Mouse (Mus musculus) lung, adult 2 months (tissue): ENCODE results near the gene R3hdml. TPM values are rescaled to one million over a fixed set of nuclear protein-coding genes. Genes with fewer than 3 reads are reported as not detected.

Source experiments
- DNase-seq: peaks from one replicate; pipeline ENCODE4 v3.0.0; 2022
- H3K4me1 ChIP-seq: fragments of 200-500 bp; 2 replicates; pipeline ENCODE4 v1.6.1; 2011; ENCODE audit warnings: low read length; ENCODE audit not compliant: control insufficient read depth, insufficient read depth
- H3K4me3 ChIP-seq: fragments of 200-500 bp; replicated peaks from 2 replicates; pipeline ENCODE3; 2011; ENCODE audit warnings: low read depth, mild to moderate bottlenecking, control low read depth, low read length; ENCODE audit errors: extremely low read depth
- CTCF ChIP-seq: fragments of 200-500 bp; IDR thresholded peaks from 2 replicates; pipeline ENCODE4 v1.5.1; 2011; ENCODE audit warnings: mild to moderate bottlenecking, low read length, control low read depth; ENCODE audit not compliant: insufficient read depth
- POLR2A ChIP-seq: fragments of 200-500 bp; IDR thresholded peaks from 2 replicates; pipeline ENCODE4 v1.6.1; 2011; ENCODE audit warnings: low read depth, mild to moderate bottlenecking, control low read depth, low read length, borderline replicate concordance; ENCODE audit errors: extremely low read depth
- WGBS: fragments of 180-500 bp; shearing (Covaris S2); methylation state at CpG from one replicate; pipeline ENCODE4 v1.1.7; 2018; 5-methylcytosine and 5-hydroxymethylcytosine counted together
- polyA plus RNA-seq: library from polyadenylated mRNA; depleted of rRNA; stranded (reverse); fragments of >200 nt; gene quantifications from 2 replicates; pipeline ENCODE4 v1.2.3, GENCODE M21; 2012

The R3hdml gene
- polyA plus RNA-seq, 1 experiment: not detected

- no peak for DNase-seq
- TF ChIP-seq CTCF: no peak
- TF ChIP-seq POLR2A: no peak
- 53% methylated on average over 5 of the region's 5 CpGs for WGBS
- Histone ChIP-seq H3K4me3 (no peak overlapping the region), H3K4me1 (0 out of 2 replicates have a peak, but pooled peaks cover 2% of the 10 kb centered on the region)
These were observed 913 bp downstream of the R3hdml start for GRCm38 (mm10) chr2:163493031-163493430.

GRCm38 (mm10) chr2:163493976-163494375 is 1.9 kb downstream of the R3hdml start:
- 8% methylated on average over 5 of the region's 5 CpGs for WGBS
- TF ChIP-seq CTCF (no peak), POLR2A (no peak)
- Histone ChIP-seq H3K4me1 (0 out of 2 replicates have a peak, but pooled peaks cover 2% of the 10 kb centered on the region), H3K4me3 (no peak overlapping the region)
- peak; percentile 29 for DNase-seq

- Histone ChIP-seq H3K4me3 (no peak overlapping the region), H3K4me1 (0 out of 2 replicates have a peak, but pooled peaks cover 2% of the 10 kb centered on the region)
- 33% methylated on average over 6 of the region's 6 CpGs for WGBS
- no peak for TF ChIP-seq POLR2A
- no peak for TF ChIP-seq CTCF
- DNase-seq: no peak
These were observed 2.3 kb downstream of the R3hdml start for GRCm38 (mm10) chr2:163494456-163494855.

GRCm38 (mm10) chr2:163502219-163502618 is 10.1 kb downstream of the R3hdml start:
- no peak for DNase-seq
- TF ChIP-seq CTCF: no peak
- no peak for TF ChIP-seq POLR2A
- Histone ChIP-seq H3K4me3 (no peak overlapping the region), H3K4me1 (no peaks in the 10 kb centered on the region)
- WGBS: 63% methylated on average over 2 of the region's 2 CpGs

- WGBS: 66% methylated on average over 7 of the region's 7 CpGs
- TF ChIP-seq CTCF: no peak
- TF ChIP-seq POLR2A: no peak
These were observed 11.1 kb downstream of the R3hdml start for GRCm38 (mm10) chr2:163503191-163503590.

GRCm38 (mm10) chr2:163506300-163507004 is 14.3 kb downstream of the R3hdml start, which contains the start of gene Hnf4a:
Hnf4a (plus strand) TSS chr2:163506808.
- WGBS: 76% methylated on average over 10 of the region's 10 CpGs
- no peaks in the 10 kb centered on the region for H3K4me1 ChIP-seq
- no peak within 1 kb of the TSS for H3K4me3 ChIP-seq
- DNase-seq: no peak
- TF ChIP-seq POLR2A (no peak), CTCF (no peak)

More at GRCm38 (mm10) chr2:163503191-163503590, 11.1 kb downstream of the R3hdml start:
- Histone ChIP-seq H3K4me1 (no peaks in the 10 kb centered on the region), H3K4me3 (no peak overlapping the region)
- no peak for DNase-seq

- no peak overlapping the region for H3K4me3 ChIP-seq
- TF ChIP-seq POLR2A (no peak), CTCF (0 out of 2 replicates have a peak, but pooled peaks have one; percentile 1)
- no peak for DNase-seq
- 78% methylated on average over 7 of the region's 7 CpGs for whole genome bisulfite sequencing
- no peaks in the 10 kb centered on the region for H3K4me1 ChIP-seq
These were observed 33.7 kb downstream of the R3hdml start for GRCm38 (mm10) chr2:163525761-163526243.

GRCm38 (mm10) chr2:163527497-163527896 is 35.4 kb downstream of the R3hdml start:
- no peak for TF ChIP-seq CTCF
- TF ChIP-seq POLR2A: no peak
- no peaks in the 10 kb centered on the region for H3K4me1 ChIP-seq
- H3K4me3 ChIP-seq: no peak overlapping the region
- DNase-seq: no peak
- WGBS: 71% methylated on average over 2 of the region's 2 CpGs

- no peak for DNase-seq
- no peak for TF ChIP-seq CTCF
- no peak for TF ChIP-seq POLR2A
- H3K4me1 ChIP-seq: no peaks in the 10 kb centered on the region
- WGBS: 56% methylated on average over 8 of the region's 8 CpGs
- no peak overlapping the region for H3K4me3 ChIP-seq
These were observed 38.3 kb downstream of the R3hdml start for GRCm38 (mm10) chr2:163530418-163530817.

- DNase-seq: peak; percentile 77
- TF ChIP-seq CTCF: peak; percentile 93
- TF ChIP-seq POLR2A: no peak
These were observed 39.8 kb downstream of the R3hdml start for GRCm38 (mm10) chr2:163531917-163532316.

More at GRCm38 (mm10) chr2:163531917-163532316, 39.8 kb downstream of the R3hdml start:
- Histone ChIP-seq H3K4me1 (no peaks in the 10 kb centered on the region), H3K4me3 (no peak overlapping the region)
- WGBS: 8% methylated on average over 9 of the region's 9 CpGs
